Mouse (Mus musculus): Measurements from ENCODE around the gene Foxc2. TPM values are rescaled to one million over a fixed set of nuclear protein-coding genes. Genes with fewer than 3 reads are reported as not detected.

The Foxc2 gene
- not detected for total RNA-seq (2023)

GRCm38 (mm10) chr8:121115948-121116347 lies at the start of gene Foxc2:
Gene Foxc2, plus strand, starts transcription at chr8:121116171.

GRCm38 (mm10) chr8:121084210-121084951 lies 31.6 kb upstream of the Foxc2 start, which contains the start of gene Foxf1:
Gene Foxf1, plus strand, starts transcription at chr8:121084386.

GRCm38 (mm10) chr8:121107668-121108656 lies 8.0 kb upstream of the Foxc2 start, which contains the start of gene Mthfsd:
Gene Mthfsd, minus strand, starts transcription at chr8:121108392.

GRCm38 (mm10) chr8:121127756-121128375 lies 11.9 kb downstream of the Foxc2 start, which contains the start of gene Foxl1:
Gene Foxl1, plus strand, starts transcription at chr8:121127940.

Other genes starting within 250 kb of the Foxc2 start
- not detected for gene Foxf1, start 31.8 kb upstream of the Foxc2 start, total RNA-seq (2023)
- gene Mthfsd, start 7.8 kb upstream of the Foxc2 start, total RNA-seq (2023) = 10 to 100 TPM; 15.5 to 27.2 TPM
- gene Foxl1, start 11.8 kb downstream of the Foxc2 start, total RNA-seq (2023) = not detected